Mouse (Mus musculus) v-Abl transformed pro-B cells (cell line): Measurements from ENCODE around the gene Vmn1r71.
"Not testable (repeated sequence)": the region's sequence is repeated elsewhere in the genome, so short reads cannot be mapped to it uniquely, and the experiment has no call there.

Source experiments
- in situ Hi-C, 2 experiments: fragments of 400-800 bp; cut with MboI; formaldehyde crosslinking; loops; one replicate each; pipeline ENCODE4 v1.15.1; 2025; ENCODE audit not compliant: unreplicated experiment in 2 of 2

Gene Vmn1r71

DNA sequence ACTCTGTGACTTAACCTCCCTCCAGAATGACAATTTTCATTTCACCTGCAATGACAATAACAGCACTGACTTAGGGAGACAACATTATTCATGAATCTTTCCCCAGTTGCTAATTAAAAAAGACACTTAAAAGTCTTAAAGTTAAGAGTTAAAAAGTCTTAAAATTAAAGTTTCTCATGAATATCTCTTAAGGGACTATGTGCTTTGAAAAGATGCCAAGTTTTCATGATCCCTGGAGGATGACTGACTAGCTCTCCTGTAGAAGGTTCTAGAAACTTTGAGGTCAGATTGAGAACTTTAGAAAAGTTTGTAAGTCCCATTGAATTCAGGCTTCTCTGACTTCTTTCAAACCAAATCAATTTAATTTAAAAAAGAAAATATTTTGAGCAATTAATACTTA lies at the start of gene Vmn1r71:
Vmn1r71 (minus strand) TSS at position 101 of the 400 bp plus-strand sequence.
- in situ Hi-C loops, result no loop called here

DNA sequence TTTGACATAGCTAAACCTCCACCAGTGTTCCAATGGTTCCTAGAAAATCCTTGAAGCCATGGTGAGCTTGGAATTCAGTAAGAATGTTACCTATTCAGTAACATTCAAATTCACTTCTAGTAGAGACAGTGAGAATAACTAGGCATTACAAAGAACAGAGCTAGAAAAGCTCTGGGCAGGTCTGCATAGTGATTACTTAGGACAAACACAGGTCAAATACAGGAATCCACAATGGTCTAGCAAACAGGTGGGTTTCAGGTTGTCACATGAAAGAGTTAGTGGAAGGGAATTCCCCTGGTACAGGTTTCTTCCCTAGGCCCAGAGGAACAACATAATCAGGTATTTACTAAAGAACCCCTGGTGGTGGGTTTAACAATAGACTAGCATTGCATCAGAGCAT lies 3.4 kb upstream of the Vmn1r71 start:
- in situ Hi-C loops, result not testable (repeated sequence)
